In genomic region chr8:103467536-103468160, GRCm38 (mm10) we compare ENCODE assay signal across 18 mouse cellular contexts.
DNase-seq lines count a peak whose midpoint lies in the region; ATAC-seq and TF ChIP-seq lines count a peak whose summit lies in the region.
"Had no signal": no experiment of that assay in that cellular context is flagged by ENCODE, and none has a peak within 500 bp of the region (broad histone marks: within the 10 kb centered on the region; RNA-seq: fewer than 3 reads in every experiment).

No protein-coding gene starts in this region.

- H3K4me1 ChIP-seq in hindbrain, postnatal 0 days (ENCODE audit: insufficient read depth, low read length) = no peaks in the 10 kb centered on the region
- H3K4me1 ChIP-seq in hindbrain, embryonic 10.5 days (replicated peaks) = peaks cover 20% of the 10 kb centered on the region
- H3K4me1 ChIP-seq in lung, embryonic 16.5 days (replicated peaks; ENCODE audit: control insufficient read depth, insufficient read depth, low read length) = no peaks in the 10 kb centered on the region; the same call in 1 of the 2 replicates
- H3K4me1 ChIP-seq in midbrain, embryonic 14.5 days (ENCODE audit: control insufficient read depth, insufficient read depth, low read length) = peaks cover 13% of the 10 kb centered on the region
- H3K4me1 ChIP-seq: liver, embryonic 15.5 days; neural tube, embryonic 12.5 days had no signal

- WGBS in hindbrain, postnatal 0 days = 43% methylated on average over 6 of the region's 6 CpGs
- WGBS in hindbrain, embryonic 10.5 days = 79% methylated on average over 6 of the region's 6 CpGs
- 63% methylated on average over 6 of the region's 6 CpGs for WGBS in lung, embryonic 16.5 days
- WGBS in midbrain, embryonic 14.5 days = 20% methylated on average over 6 of the region's 6 CpGs

- H3K36me3 ChIP-seq in hindbrain, postnatal 0 days (ENCODE audit: insufficient read depth, low read length) = no peaks in the 10 kb centered on the region
- no peaks in the 10 kb centered on the region for H3K36me3 ChIP-seq in hindbrain, embryonic 10.5 days
- no peaks in the 10 kb centered on the region for H3K36me3 ChIP-seq in lung, embryonic 16.5 days (ENCODE audit: control insufficient read depth, insufficient read depth, low read length)
- H3K36me3 ChIP-seq in midbrain, embryonic 14.5 days (ENCODE audit: control insufficient read depth, insufficient read depth, low read length) = no peaks in the 10 kb centered on the region
- H3K36me3 ChIP-seq: G1E; heart, embryonic 10.5 days; liver, embryonic 15.5 days; neural tube, embryonic 12.5 days had no signal

- DNase-seq in hindbrain, postnatal 0 days (ENCODE audit: low spot score) = peak; percentile 38
- DNase-seq in hindbrain, embryonic 10.5 days (ENCODE audit: low spot score) = no peak
- no peak for DNase-seq in lung, postnatal 4 days
- peak; percentile 93 for DNase-seq in fat pad, adult 2 months (ENCODE audit: extremely low read depth, low read depth, low spot score)
- peak; percentile 43 for DNase-seq in midbrain, embryonic 14.5 days
- DNase-seq: cerebellum, adult 11 months; cerebellum, postnatal 36 days; gastrocnemius, postnatal 10 days; heart, postnatal 14 days; layer of hippocampus, postnatal 36 days; right cerebral cortex, postnatal 4 days; thymus, adult 2 months had no signal

- no peaks in the 10 kb centered on the region for H3K9me3 ChIP-seq in hindbrain, postnatal 0 days (ENCODE audit: low read length)
- H3K9me3 ChIP-seq in hindbrain, embryonic 10.5 days = no peaks in the 10 kb centered on the region
- H3K9me3 ChIP-seq in lung, embryonic 16.5 days (ENCODE audit: control insufficient read depth, low read length) = no peaks in the 10 kb centered on the region
- H3K9me3 ChIP-seq in midbrain, embryonic 14.5 days (ENCODE audit: control insufficient read depth, low read length) = no peaks in the 10 kb centered on the region
- H3K9me3 ChIP-seq: heart, embryonic 10.5 days; liver, embryonic 15.5 days; neural tube, embryonic 12.5 days had no signal

- H3K4me2 ChIP-seq in hindbrain, postnatal 0 days (ENCODE audit: low read depth, low read length) = no peak overlapping the region
- H3K4me2 ChIP-seq in lung, embryonic 16.5 days (ENCODE audit: low read depth, low read length) = no peak overlapping the region
- H3K4me2 ChIP-seq in midbrain, embryonic 14.5 days (ENCODE audit: low read length) = no peak overlapping the region
- H3K4me2 ChIP-seq: liver, embryonic 15.5 days; neural tube, embryonic 12.5 days had no signal

- ATAC-seq in hindbrain, postnatal 0 days = peak; percentile 47; the same call in 1 of the 2 replicates
- peak; percentile 63; the same call in 1 of the 2 replicates for ATAC-seq in lung, embryonic 16.5 days (ENCODE audit: low read depth)
- ATAC-seq in midbrain, embryonic 14.5 days (ENCODE audit: low FRiP score, low TSS enrichment) = no peak
- ATAC-seq in CD4-positive, CD25-positive, alpha-beta regulatory T cell, adult 4 months = no peak

- H3K4me3 ChIP-seq in hindbrain, postnatal 0 days (ENCODE audit: low read length) = no peak overlapping the region
- no peak overlapping the region for H3K4me3 ChIP-seq in hindbrain, embryonic 10.5 days
- H3K4me3 ChIP-seq in lung, embryonic 16.5 days (ENCODE audit: low read length) = no peak overlapping the region
- H3K4me3 ChIP-seq in midbrain, embryonic 14.5 days (replicated peaks; ENCODE audit: low read depth, low read length) = no peak overlapping the region
- H3K4me3 ChIP-seq: heart, embryonic 10.5 days; liver, embryonic 15.5 days; neural tube, embryonic 12.5 days had no signal

- H3K9ac ChIP-seq in hindbrain, postnatal 0 days (replicated peaks; ENCODE audit: low read length) = no peak overlapping the region
- no peak overlapping the region for H3K9ac ChIP-seq in lung, embryonic 16.5 days (ENCODE audit: low read length)
- H3K9ac ChIP-seq in midbrain, embryonic 14.5 days (replicated peaks; ENCODE audit: low read length) = no peak overlapping the region
- H3K9ac ChIP-seq: liver, embryonic 15.5 days; neural tube, embryonic 12.5 days had no signal

- no peaks in the 10 kb centered on the region for H3K27me3 ChIP-seq in hindbrain, postnatal 0 days (ENCODE audit: insufficient read depth, low read length)
- no peaks in the 10 kb centered on the region for H3K27me3 ChIP-seq in hindbrain, embryonic 10.5 days (ENCODE audit: insufficient read depth, poor library complexity, severe bottlenecking)
- H3K27me3 ChIP-seq in lung, embryonic 16.5 days (ENCODE audit: control insufficient read depth, insufficient read depth, low read depth, low read length) = no peaks in the 10 kb centered on the region
- no peaks in the 10 kb centered on the region for H3K27me3 ChIP-seq in midbrain, embryonic 14.5 days (ENCODE audit: control insufficient read depth, insufficient read depth, low read length)
- H3K27me3 ChIP-seq: liver, embryonic 15.5 days; neural tube, embryonic 12.5 days had no signal

- no peak for TF ChIP-seq CTCF in hindbrain, postnatal 0 days (IDR thresholded peaks at IDR 0.05; ENCODE audit: low read depth)

- H3K27ac ChIP-seq in hindbrain, postnatal 0 days = no peak overlapping the region
- H3K27ac ChIP-seq in hindbrain, embryonic 10.5 days = no peak overlapping the region
- no peak overlapping the region for H3K27ac ChIP-seq in lung, embryonic 16.5 days (ENCODE audit: low read length)
- no peak overlapping the region for H3K27ac ChIP-seq in midbrain, embryonic 14.5 days (replicated peaks; ENCODE audit: low read depth, low read length)
- H3K27ac ChIP-seq: heart, embryonic 10.5 days; liver, embryonic 15.5 days; neural tube, embryonic 12.5 days had no signal

Comparison
In these comparisons a context has a peak if more than half of its experiments do, and no peak if none do; other contexts are left out.
1. DNase-seq: peak in hindbrain, postnatal 0 days (single experiment), fat pad, adult 2 months (single experiment) and midbrain, embryonic 14.5 days (single experiment); none in hindbrain, embryonic 10.5 days (single experiment) and lung, postnatal 4 days (0 of 2).
2. ATAC-seq: peak in hindbrain, postnatal 0 days (single experiment) and lung, embryonic 16.5 days (single experiment); none in midbrain, embryonic 14.5 days (single experiment) and CD4-positive, CD25-positive, alpha-beta regulatory T cell, adult 4 months (single experiment).